Mouse (Mus musculus) forebrain, embryonic 10.5 days (tissue): ENCODE data around the gene D17Wsu92e. TPM values are rescaled to one million over a fixed set of nuclear protein-coding genes. Genes with fewer than 3 reads are reported as not detected.

Source experiments
- DNase-seq: peaks from one replicate; pipeline ENCODE4 v3.0.0-alpha.2; 2017; ENCODE audit warnings: low spot score; ENCODE audit errors: extremely low spot score
- H3K27ac ChIP-seq: fragments of 300-500 bp; sonication (generic); 2 replicates; pipeline ENCODE4 v1.5.1; 2016; ENCODE audit warnings: mild to moderate bottlenecking
- H3K27me3 ChIP-seq: fragments of 300-500 bp; sonication (generic); 2 replicates; pipeline ENCODE4 v1.6.1; 2016; ENCODE audit warnings: mild to moderate bottlenecking; ENCODE audit not compliant: poor library complexity, severe bottlenecking
- H3K36me3 ChIP-seq: fragments of 300-500 bp; sonication (generic); replicated peaks from 2 replicates; pipeline ENCODE4 v1.6.1; 2016; ENCODE audit warnings: mild to moderate bottlenecking, moderate library complexity
- H3K4me1 ChIP-seq: fragments of 300-500 bp; sonication (generic); 2 replicates; pipeline ENCODE4 v1.6.1; 2016
- H3K4me3 ChIP-seq: fragments of 300-500 bp; sonication (generic); 2 replicates; pipeline ENCODE4 v1.5.1; 2016; ENCODE audit warnings: mild to moderate bottlenecking, moderate library complexity
- H3K9me3 ChIP-seq: fragments of 300-500 bp; sonication (generic); 2 replicates; pipeline ENCODE4 v1.6.1; 2016; ENCODE audit warnings: mild to moderate bottlenecking, moderate library complexity
- WGBS: fragments of 180-500 bp; shearing (Covaris S2); methylation state at CpG from one replicate; pipeline ENCODE4 v1.1.7; 2016; 5-methylcytosine and 5-hydroxymethylcytosine counted together
- polyA plus RNA-seq: library from polyadenylated mRNA; unstranded; fragments of >200 nt; fragmentation: Nextera tagmentation; extraction: Ambion mirVana; gene quantifications from 2 replicates; pipeline ENCODE4 v1.2.1, GENCODE M21; 2016

Gene D17Wsu92e
- polyA plus RNA-seq, 1 experiment from 2014 or later = 12.4 TPM

DNA sequence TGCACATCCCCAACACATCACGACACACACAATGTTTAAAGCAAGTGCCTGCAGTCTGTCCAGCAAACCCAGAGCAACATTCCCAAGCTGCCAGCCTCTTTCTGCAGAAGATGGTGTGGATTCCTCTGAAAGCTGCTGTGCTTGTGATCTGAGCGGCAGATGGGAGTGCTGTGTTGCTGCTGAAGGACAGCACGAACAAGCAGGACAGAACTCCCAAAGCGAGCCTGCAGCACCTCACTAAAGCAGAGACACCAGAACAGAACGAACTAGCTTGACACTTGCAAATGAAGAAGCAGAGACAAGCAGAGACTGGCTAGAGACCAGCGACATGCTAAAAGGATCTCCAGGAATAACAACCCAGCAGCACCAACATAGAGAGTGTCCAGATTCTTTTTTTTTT is 48.8 kb downstream of the D17Wsu92e start:
- no peak overlapping the region for H3K27ac ChIP-seq
- H3K4me3 ChIP-seq = no peak overlapping the region
- no peaks in the 10 kb centered on the region for H3K4me1 ChIP-seq
- DNase-seq = no peak
- WGBS = 91% methylated on average over 6 of the region's 6 CpGs
- no peaks in the 10 kb centered on the region for H3K9me3 ChIP-seq
- H3K27me3 ChIP-seq = no peaks in the 10 kb centered on the region
- H3K36me3 ChIP-seq = peaks cover 77% of the 10 kb centered on the region

GRCm38 (mm10) chr17:27768817-27769542 is 51.5 kb downstream of the D17Wsu92e start:
- Histone ChIP-seq H3K27me3 (no peaks in the 10 kb centered on the region), H3K4me1 (no peaks in the 10 kb centered on the region), H3K9me3 (peaks cover 7% of the 10 kb centered on the region), H3K27ac (no peak overlapping the region), H3K4me3 (no peak overlapping the region), H3K36me3 (peaks cover 82% of the 10 kb centered on the region)
- 66% methylated on average over 8 of the region's 8 CpGs for WGBS
- peak; percentile 65 for DNase-seq

GRCm38 (mm10) chr17:27767543-27767942 is 52.9 kb downstream of the D17Wsu92e start:
- H3K36me3 ChIP-seq = peaks cover 85% of the 10 kb centered on the region

GRCm38 (mm10) chr17:27767120-27767519 is 53.3 kb downstream of the D17Wsu92e start:
- peaks cover 7% of the 10 kb centered on the region for H3K9me3 ChIP-seq

More at GRCm38 (mm10) chr17:27767543-27767942, 52.9 kb downstream of the D17Wsu92e start:
- Histone ChIP-seq H3K4me1 (no peaks in the 10 kb centered on the region), H3K27ac (no peak overlapping the region), H3K27me3 (no peaks in the 10 kb centered on the region), H3K9me3 (peaks cover 7% of the 10 kb centered on the region), H3K4me3 (no peak overlapping the region)
- DNase-seq = no peak
- whole genome bisulfite sequencing = 89% methylated on average over 12 of the region's 12 CpGs

GRCm38 (mm10) chr17:27765066-27765465 is 55.4 kb downstream of the D17Wsu92e start:
- Histone ChIP-seq H3K4me3 (no peak overlapping the region), H3K36me3 (peaks cover 76% of the 10 kb centered on the region), H3K9me3 (peaks cover 7% of the 10 kb centered on the region), H3K27ac (no peak overlapping the region), H3K27me3 (no peaks in the 10 kb centered on the region), H3K4me1 (peaks cover 12% of the 10 kb centered on the region)
- no peak for DNase-seq
- WGBS = 96% methylated on average over 6 of the region's 6 CpGs

More at GRCm38 (mm10) chr17:27767120-27767519, 53.3 kb downstream of the D17Wsu92e start:
- Histone ChIP-seq H3K4me1 (no peaks in the 10 kb centered on the region), H3K27me3 (no peaks in the 10 kb centered on the region), H3K27ac (no peak overlapping the region), H3K36me3 (peaks cover 81% of the 10 kb centered on the region), H3K4me3 (no peak overlapping the region)
- no peak for DNase-seq
- WGBS = 96% methylated on average over 5 of the region's 5 CpGs

DNA sequence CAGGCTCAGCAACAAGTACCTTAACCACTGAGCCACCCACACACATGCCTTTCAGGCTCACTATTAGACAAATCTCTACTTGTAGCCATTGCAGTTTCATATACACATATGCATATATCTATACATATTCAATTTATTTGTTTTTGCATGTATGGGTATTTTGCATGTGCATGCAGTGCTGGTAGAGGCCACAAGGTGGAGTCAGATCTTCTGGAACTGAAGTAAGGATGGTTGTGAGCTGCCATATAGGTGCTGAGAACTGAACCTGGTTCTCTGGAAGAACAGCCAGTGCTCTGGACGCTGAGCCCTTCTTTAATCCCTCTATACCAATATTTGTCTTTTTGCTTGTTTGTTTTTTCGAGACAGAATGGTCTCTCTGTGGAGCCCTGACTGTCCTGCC is 56.0 kb downstream of the D17Wsu92e start:
- peaks cover 18% of the 10 kb centered on the region for H3K4me1 ChIP-seq
- H3K9me3 ChIP-seq = peaks cover 7% of the 10 kb centered on the region
- no peak for DNase-seq
- H3K4me3 ChIP-seq = no peak overlapping the region
- 95% methylated on average over 2 of the region's 2 CpGs for WGBS
- no peak overlapping the region for H3K27ac ChIP-seq
- H3K36me3 ChIP-seq = peaks cover 70% of the 10 kb centered on the region
- H3K27me3 ChIP-seq = no peaks in the 10 kb centered on the region

DNA sequence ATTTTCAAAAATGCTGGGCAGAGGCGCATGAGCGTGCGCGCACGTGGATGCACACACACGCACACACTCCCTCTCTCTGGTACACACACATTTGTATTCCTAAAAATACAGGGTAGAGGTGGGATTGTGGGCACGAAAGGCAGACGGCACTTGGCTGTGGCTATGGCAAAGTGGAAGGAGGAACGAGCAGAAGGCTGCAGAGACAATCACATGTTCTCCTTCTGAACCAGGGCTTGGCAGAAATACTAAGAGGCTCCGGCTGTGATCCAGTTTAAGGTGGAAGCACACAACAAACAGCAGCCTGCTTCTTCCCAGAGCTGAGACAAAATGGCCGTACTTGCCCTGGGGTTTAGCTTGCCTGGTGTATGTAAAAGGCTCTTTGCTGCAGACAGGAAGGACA is 57.6 kb downstream of the D17Wsu92e start:
- H3K27ac ChIP-seq = no peak overlapping the region
- H3K36me3 ChIP-seq = peaks cover 56% of the 10 kb centered on the region
- 96% methylated on average over 11 of the region's 11 CpGs for WGBS

GRCm38 (mm10) chr17:27761639-27762336 is 58.7 kb downstream of the D17Wsu92e start:
- peak; percentile 51 for DNase-seq
- Histone ChIP-seq H3K9me3 (peaks cover 7% of the 10 kb centered on the region), H3K36me3 (peaks cover 45% of the 10 kb centered on the region), H3K4me3 (no peak overlapping the region), H3K4me1 (peaks cover 21% of the 10 kb centered on the region), H3K27me3 (no peaks in the 10 kb centered on the region), H3K27ac (no peak overlapping the region)
- 32% methylated on average over 9 of the region's 9 CpGs for WGBS

More for the DNA sequence above, 57.6 kb downstream of the D17Wsu92e start:
- no peak for DNase-seq
- H3K4me3 ChIP-seq = no peak overlapping the region
- no peaks in the 10 kb centered on the region for H3K27me3 ChIP-seq
- peaks cover 18% of the 10 kb centered on the region for H3K4me1 ChIP-seq
- H3K9me3 ChIP-seq = peaks cover 7% of the 10 kb centered on the region

- no peak overlapping the region for H3K27ac ChIP-seq
- H3K4me3 ChIP-seq = no peak overlapping the region
- H3K9me3 ChIP-seq = peaks cover 7% of the 10 kb centered on the region
- peaks cover 21% of the 10 kb centered on the region for H3K4me1 ChIP-seq
- H3K27me3 ChIP-seq = no peaks in the 10 kb centered on the region
- WGBS = 84% methylated on average over 6 of the region's 6 CpGs
- DNase-seq = no peak
- peaks cover 43% of the 10 kb centered on the region for H3K36me3 ChIP-seq
These were observed 60.3 kb downstream of the D17Wsu92e start for GRCm38 (mm10) chr17:27760169-27760568.

- peaks cover 59% of the 10 kb centered on the region for H3K36me3 ChIP-seq
- H3K27ac ChIP-seq = no peak overlapping the region
- H3K9me3 ChIP-seq = no peaks in the 10 kb centered on the region
- no peaks in the 10 kb centered on the region for H3K27me3 ChIP-seq
- H3K4me1 ChIP-seq = peaks cover 4% of the 10 kb centered on the region; the same call in 1 of the 2 replicates
- 93% methylated on average over 8 of the region's 8 CpGs for WGBS
- H3K4me3 ChIP-seq = no peak overlapping the region
- no peak for DNase-seq
These were observed 68.9 kb downstream of the D17Wsu92e start for GRCm38 (mm10) chr17:27751314-27752202.

DNA sequence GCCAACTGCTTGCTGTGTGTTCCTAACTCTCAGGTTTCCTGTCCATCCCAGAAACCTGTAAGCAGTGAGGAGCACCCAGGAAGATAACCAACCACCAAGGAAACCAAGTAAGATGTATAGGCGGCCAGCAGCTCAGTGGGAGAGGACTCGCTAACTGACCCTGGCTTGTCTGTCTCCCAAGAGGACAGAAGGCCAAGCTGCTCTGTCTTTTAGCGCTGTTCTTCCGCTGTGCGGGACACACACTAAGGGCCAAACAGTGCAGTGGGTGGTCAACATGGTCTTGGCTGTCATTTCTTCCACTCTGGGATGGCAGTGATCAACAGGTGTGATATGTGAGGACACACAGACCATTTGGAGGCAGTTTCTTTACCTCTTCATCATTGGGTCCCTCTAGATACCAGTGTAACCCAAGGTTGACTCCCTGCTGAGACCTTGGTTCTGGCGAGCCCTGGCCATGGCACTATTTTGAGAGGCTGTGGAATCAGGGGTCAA is 70.0 kb downstream of the D17Wsu92e start:
- no peak overlapping the region for H3K4me3 ChIP-seq
- no peak for DNase-seq
- H3K4me1 ChIP-seq = peaks cover 4% of the 10 kb centered on the region; the same call in 1 of the 2 replicates
- no peak overlapping the region for H3K27ac ChIP-seq
- H3K36me3 ChIP-seq = peaks cover 51% of the 10 kb centered on the region
- H3K27me3 ChIP-seq = no peaks in the 10 kb centered on the region
- 91% methylated on average over 6 of the region's 6 CpGs for WGBS
- no peaks in the 10 kb centered on the region for H3K9me3 ChIP-seq

GRCm38 (mm10) chr17:27748123-27748522 is 72.3 kb downstream of the D17Wsu92e start:
- Histone ChIP-seq H3K27me3 (no peaks in the 10 kb centered on the region), H3K4me3 (no peak overlapping the region), H3K36me3 (peaks cover 38% of the 10 kb centered on the region), H3K9me3 (no peaks in the 10 kb centered on the region), H3K4me1 (peaks cover 5% of the 10 kb centered on the region; the same call in 1 of the 2 replicates), H3K27ac (no peak overlapping the region)
- WGBS = 80% methylated on average over 2 of the region's 2 CpGs
- no peak for DNase-seq
